In genomic region chr11:60953803-60954202, GRCm38 (mm10) we compare ENCODE assay signal across 7 mouse cellular contexts. TPM values are rescaled to one million over a fixed set of nuclear protein-coding genes. Genes with fewer than 3 reads are reported as not detected.
A peak's percentile ranks its signal among the peaks of the same experiment; 100 is the strongest.
DNase-seq lines count a peak whose midpoint lies in the region; ATAC-seq lines count a peak whose summit lies in the region.

No protein-coding gene starts in this region.

- H3K4me1 ChIP-seq in heart, embryonic 11.5 days (ENCODE audit: control insufficient read depth, insufficient read depth, low read length): peaks cover 6% of the 10 kb centered on the region
- peaks cover 10% of the 10 kb centered on the region for H3K4me1 ChIP-seq in kidney, embryonic 15.5 days
- peaks cover 9% of the 10 kb centered on the region; the same call in 1 of the 2 replicates for H3K4me1 ChIP-seq in limb, embryonic 15.5 days

- no peak overlapping the region for H3K4me3 ChIP-seq in heart, embryonic 11.5 days (ENCODE audit: low read depth, low read length)
- H3K4me3 ChIP-seq in kidney, embryonic 15.5 days (replicated peaks): no peak overlapping the region
- H3K4me3 ChIP-seq in limb, embryonic 15.5 days: no peak overlapping the region

- H3K36me3 ChIP-seq in heart, embryonic 11.5 days (ENCODE audit: control insufficient read depth, insufficient read depth, low read length): peaks cover 14% of the 10 kb centered on the region; the same call in 1 of the 2 replicates
- peaks cover 40% of the 10 kb centered on the region for H3K36me3 ChIP-seq in kidney, embryonic 15.5 days
- peaks cover 40% of the 10 kb centered on the region for H3K36me3 ChIP-seq in limb, embryonic 15.5 days

- ATAC-seq in erythroblast, adult 5-6 weeks (replicated peaks; ENCODE audit: low FRiP score, poor library complexity, severe bottlenecking): peak; percentile 68
- ATAC-seq in heart, embryonic 11.5 days (replicated peaks; ENCODE audit: insufficient number of reproducible peaks, low FRiP score, low TSS enrichment): peak; percentile 85
- ATAC-seq in kidney, embryonic 15.5 days (replicated peaks; ENCODE audit: low FRiP score): peak; percentile 95
- peak; percentile 84 for ATAC-seq in limb, embryonic 15.5 days (ENCODE audit: insufficient number of reproducible peaks, low FRiP score, low TSS enrichment, low read depth)
- peak; percentile 61; the same call in 1 of the 2 replicates for ATAC-seq in monocyte, adult 5-6 weeks (replicated peaks; ENCODE audit: insufficient number of reproducible peaks, low FRiP score, low TSS enrichment, poor library complexity, severe bottlenecking)

- H3K27ac ChIP-seq in heart, embryonic 11.5 days (ENCODE audit: low read depth, low read length): no peak overlapping the region
- 0 out of 2 replicates have a peak overlapping the region, but pooled peaks have one; percentile 23 for H3K27ac ChIP-seq in kidney, embryonic 15.5 days
- no peak overlapping the region for H3K27ac ChIP-seq in limb, embryonic 15.5 days

- no peak overlapping the region for H3K9ac ChIP-seq in heart, embryonic 11.5 days (ENCODE audit: low read depth, low read length)
- no peak overlapping the region for H3K9ac ChIP-seq in kidney, embryonic 15.5 days
- no peak overlapping the region for H3K9ac ChIP-seq in limb, embryonic 15.5 days

- 6% methylated on average over 15 of the region's 15 CpGs for WGBS in heart, embryonic 11.5 days (ENCODE audit: insufficient replicate concordance)
- 7% methylated on average over 15 of the region's 15 CpGs for WGBS in kidney, embryonic 15.5 days
- 5% methylated on average over 15 of the region's 15 CpGs for WGBS in limb, embryonic 15.5 days

- H3K4me2 ChIP-seq in heart, embryonic 11.5 days: no peak overlapping the region; the same call in 1 of the 2 replicates
- H3K4me2 ChIP-seq in kidney, embryonic 15.5 days: peak overlapping the region; percentile 20
- H3K4me2 ChIP-seq in limb, embryonic 15.5 days: peak overlapping the region; percentile 21; the same call in 1 of the 2 replicates

- no peaks in the 10 kb centered on the region for H3K27me3 ChIP-seq in heart, embryonic 11.5 days (ENCODE audit: control insufficient read depth, insufficient read depth, low read length)
- no peaks in the 10 kb centered on the region for H3K27me3 ChIP-seq in kidney, embryonic 15.5 days
- no peaks in the 10 kb centered on the region for H3K27me3 ChIP-seq in limb, embryonic 15.5 days

- peak; percentile 59 for DNase-seq in brain, embryonic 18.5 days (ENCODE audit: low read depth, low spot score)
- DNase-seq in spleen, postnatal 36 days (ENCODE audit: low spot score in 2 of 2): peak; percentile 75 to 78

- H3K9me3 ChIP-seq in heart, embryonic 11.5 days (replicated peaks; ENCODE audit: control insufficient read depth, low read length): no peaks in the 10 kb centered on the region
- no peaks in the 10 kb centered on the region for H3K9me3 ChIP-seq in kidney, embryonic 15.5 days (replicated peaks)
- H3K9me3 ChIP-seq in limb, embryonic 15.5 days: no peaks in the 10 kb centered on the region

RNA-seq across cellular contexts. Expression of gene Map2k3, which starts 22.0 kb away (rescaled TPM):
- 28.1 and 29.7 TPM in 2 replicates for total RNA-seq in erythroblast, adult 5-6 weeks (2015; ENCODE audit: low replicate concordance)
- 21.6 and 45.6 TPM in 2 replicates for total RNA-seq in erythroblast, adult 5-6 weeks (2017; ENCODE audit: low replicate concordance)
- 74.6 and 77.9 TPM in 2 replicates for polyA plus RNA-seq in heart, embryonic 11.5 days (2014; fragmentation: Nextera tagmentation; extraction: Ambion mirVana)
- polyA plus RNA-seq in kidney, embryonic 15.5 days (2015; fragmentation: Nextera tagmentation; extraction: Ambion mirVana): 117 and 127 TPM in 2 replicates
- 102 and 114 TPM in 2 replicates for polyA plus RNA-seq in limb, embryonic 15.5 days (2015; fragmentation: Nextera tagmentation; extraction: Ambion mirVana)
- total RNA-seq in monocyte, adult 5-6 weeks (2017): 22.4 to 28.9 TPM (median 27.8 TPM) in 3 replicates

RNA-seq across cellular contexts. Expression of gene Natd1, which starts 39.3 kb away (rescaled TPM):
- 6.1 and 7.1 TPM in 2 replicates for total RNA-seq in erythroblast, adult 5-6 weeks (2015; ENCODE audit: low replicate concordance)
- 2.4 and 4.5 TPM in 2 replicates for total RNA-seq in erythroblast, adult 5-6 weeks (2017; ENCODE audit: low replicate concordance)
- polyA plus RNA-seq in heart, embryonic 11.5 days (2014; fragmentation: Nextera tagmentation; extraction: Ambion mirVana): 20.2 and 23.9 TPM in 2 replicates
- 21.8 and 24.2 TPM in 2 replicates for polyA plus RNA-seq in kidney, embryonic 15.5 days (2015; fragmentation: Nextera tagmentation; extraction: Ambion mirVana)
- polyA plus RNA-seq in limb, embryonic 15.5 days (2015; fragmentation: Nextera tagmentation; extraction: Ambion mirVana): 18.2 and 18.7 TPM in 2 replicates
- 2.9 to 3.2 TPM (median 3.0 TPM) in 3 replicates for total RNA-seq in monocyte, adult 5-6 weeks (2017)
